Mouse (Mus musculus) neural tube, embryonic 11.5 days (tissue): ENCODE measurements around the gene Rbck1. TPM values are rescaled to one million over a fixed set of nuclear protein-coding genes. Genes with fewer than 3 reads are reported as not detected.

Experiments used
- ATAC-seq: fragments of 200-750 bp; cut with Nextera tagmentation; 2 replicates; pipeline ENCODE4 v1.8.0; 2017; ENCODE audit warnings: moderate number of reproducible peaks, mild to moderate bottlenecking, moderate TSS enrichment, moderate library complexity; ENCODE audit not compliant: insufficient read depth, low FRiP score, low TSS enrichment
- DNase-seq: peaks from one replicate; pipeline ENCODE4 v3.0.0-alpha.2; 2015; ENCODE audit warnings: low spot score
- H3K27ac ChIP-seq: fragments of 300-500 bp; sonication (generic); 2 replicates; pipeline ENCODE4 v1.5.1; 2014; ENCODE audit warnings: low read depth, mild to moderate bottlenecking, low read length
- H3K27me3 ChIP-seq: fragments of 300-500 bp; sonication (generic); 2 replicates; pipeline ENCODE4 v1.6.1; 2014; ENCODE audit warnings: mild to moderate bottlenecking, low read length, mixed read lengths; ENCODE audit not compliant: control insufficient read depth, insufficient read depth
- H3K36me3 ChIP-seq: fragments of 300-500 bp; sonication (generic); 2 replicates; pipeline ENCODE4 v1.6.1; 2014; ENCODE audit warnings: mild to moderate bottlenecking, low read length, moderate library complexity, mixed read lengths; ENCODE audit not compliant: control insufficient read depth, insufficient read depth
- H3K4me1 ChIP-seq: fragments of 300-500 bp; sonication (generic); 2 replicates; pipeline ENCODE4 v1.6.1; 2014; ENCODE audit warnings: low read length, mixed read lengths; ENCODE audit not compliant: control insufficient read depth, insufficient read depth
- H3K4me2 ChIP-seq: fragments of 300-500 bp; sonication (generic); 2 replicates; pipeline ENCODE4 v1.6.1; 2014; ENCODE audit warnings: low read depth, mild to moderate bottlenecking, moderate library complexity
- H3K4me3 ChIP-seq: fragments of 300-500 bp; sonication (generic); 2 replicates; pipeline ENCODE4 v1.5.1; 2014; ENCODE audit warnings: low read depth, low read length
- H3K9ac ChIP-seq: fragments of 300-500 bp; sonication (generic); 2 replicates; pipeline ENCODE4 v1.6.1; 2014; ENCODE audit warnings: mild to moderate bottlenecking, low read length
- H3K9me3 ChIP-seq: fragments of 300-500 bp; sonication (generic); 2 replicates; pipeline ENCODE4 v1.6.1; 2016; ENCODE audit warnings: low read length; ENCODE audit not compliant: control insufficient read depth
- WGBS: fragments of 180-500 bp; shearing (Covaris S2); extraction: QIAGEN DNeasy Blood & Tissue Kit; methylation state at CpG from one replicate; pipeline ENCODE4 v1.1.7; 2014; 5-methylcytosine and 5-hydroxymethylcytosine counted together
- polyA plus RNA-seq: library from polyadenylated mRNA; unstranded; fragments of >200 nt; fragmentation: Nextera tagmentation; extraction: Ambion mirVana; gene quantifications from 2 replicates; pipeline ENCODE4 v1.2.1, GENCODE M21; 2014

Gene Rbck1
- polyA plus RNA-seq, 1 experiment from 2014 or later, result 77.8 TPM

- 87% methylated on average over 11 of the region's 11 CpGs for WGBS
- no peak overlapping the region for H3K4me3 ChIP-seq
Measured at GRCm38 (mm10) chr2:152337591-152338212, 5.2 kb upstream of the Rbck1 start.

GRCm38 (mm10) chr2:152336856-152337255, 4.4 kb upstream of the Rbck1 start:
- Histone ChIP-seq H3K4me1 (no peaks in the 10 kb centered on the region), H3K36me3 (no peaks in the 10 kb centered on the region), H3K9me3 (no peaks in the 10 kb centered on the region), H3K27ac (no peak overlapping the region), H3K27me3 (no peaks in the 10 kb centered on the region), H3K4me2 (no peak overlapping the region), H3K9ac (no peak overlapping the region), H3K4me3 (no peak overlapping the region)
- DNase-seq, result no peak
- ATAC-seq, result no peak
- WGBS, result 85% methylated on average over 1 of the region's 1 CpGs

More at GRCm38 (mm10) chr2:152337591-152338212, 5.2 kb upstream of the Rbck1 start:
- Histone ChIP-seq H3K36me3 (no peaks in the 10 kb centered on the region), H3K4me1 (no peaks in the 10 kb centered on the region), H3K9ac (no peak overlapping the region), H3K4me2 (no peak overlapping the region), H3K27me3 (no peaks in the 10 kb centered on the region), H3K27ac (no peak overlapping the region), H3K9me3 (no peaks in the 10 kb centered on the region)
- ATAC-seq (no peak), DNase-seq (no peak)

- H3K4me3 ChIP-seq, result no peak overlapping the region
- no peak overlapping the region for H3K4me2 ChIP-seq
- no peaks in the 10 kb centered on the region for H3K27me3 ChIP-seq
- 52% methylated on average over 9 of the region's 11 CpGs for WGBS
- H3K27ac ChIP-seq, result no peak overlapping the region
- H3K9me3 ChIP-seq, result no peaks in the 10 kb centered on the region
- no peaks in the 10 kb centered on the region for H3K36me3 ChIP-seq
- H3K4me1 ChIP-seq, result peaks cover 8% of the 10 kb centered on the region
- ATAC-seq (no peak), DNase-seq (no peak)
- H3K9ac ChIP-seq, result no peak overlapping the region
Measured at GRCm38 (mm10) chr2:152335289-152335820, 2.9 kb upstream of the Rbck1 start.

GRCm38 (mm10) chr2:152333345-152334006, 1.0 kb upstream of the Rbck1 start:
- peaks cover 3% of the 10 kb centered on the region; the same call in 1 of the 2 replicates for H3K36me3 ChIP-seq
- WGBS, result 73% methylated on average over 4 of the region's 4 CpGs
- H3K27me3 ChIP-seq, result no peaks in the 10 kb centered on the region
- H3K4me2 ChIP-seq, result no peak overlapping the region
- ATAC-seq (no peak), DNase-seq (no peak)
- no peak overlapping the region for H3K9ac ChIP-seq
- H3K4me1 ChIP-seq, result peaks cover 8% of the 10 kb centered on the region
- H3K27ac ChIP-seq, result no peak overlapping the region
- no peak overlapping the region for H3K4me3 ChIP-seq
- H3K9me3 ChIP-seq, result no peaks in the 10 kb centered on the region

GRCm38 (mm10) chr2:152330858-152331423, 1.5 kb downstream of the Rbck1 start:
- H3K27me3 ChIP-seq, result no peaks in the 10 kb centered on the region
- WGBS, result 66% methylated on average over 7 of the region's 7 CpGs
- H3K36me3 ChIP-seq, result peaks cover 6% of the 10 kb centered on the region
- no peak overlapping the region for H3K27ac ChIP-seq
- DNase-seq (no peak), ATAC-seq (no peak)
- H3K4me3 ChIP-seq, result peak overlapping the region; percentile 83; the same call in 1 of the 2 replicates
- H3K4me2 ChIP-seq, result peak overlapping the region; percentile 90
- no peak overlapping the region for H3K9ac ChIP-seq
- no peaks in the 10 kb centered on the region for H3K9me3 ChIP-seq
- H3K4me1 ChIP-seq, result peaks cover 8% of the 10 kb centered on the region

- H3K27me3 ChIP-seq, result no peaks in the 10 kb centered on the region
- H3K4me1 ChIP-seq, result peaks cover 8% of the 10 kb centered on the region
- peaks cover 16% of the 10 kb centered on the region for H3K36me3 ChIP-seq
- H3K4me3 ChIP-seq, result no peak overlapping the region
- ATAC-seq (no peak), DNase-seq (no peak)
- 82% methylated on average over 5 of the region's 5 CpGs for WGBS
- no peaks in the 10 kb centered on the region for H3K9me3 ChIP-seq
- H3K4me2 ChIP-seq, result no peak overlapping the region
- no peak overlapping the region for H3K9ac ChIP-seq
- no peak overlapping the region for H3K27ac ChIP-seq
Measured at GRCm38 (mm10) chr2:152327980-152328379, 4.5 kb downstream of the Rbck1 start.

GRCm38 (mm10) chr2:152326654-152327053, 5.8 kb downstream of the Rbck1 start:
- ATAC-seq (no peak), DNase-seq (no peak)
- H3K4me1 ChIP-seq, result peaks cover 6% of the 10 kb centered on the region
- peaks cover 18% of the 10 kb centered on the region for H3K36me3 ChIP-seq
- H3K4me3 ChIP-seq, result no peak overlapping the region
- WGBS, result 89% methylated on average over 8 of the region's 8 CpGs
- no peak overlapping the region for H3K9ac ChIP-seq
- H3K27me3 ChIP-seq, result no peaks in the 10 kb centered on the region
- H3K27ac ChIP-seq, result no peak overlapping the region
- no peaks in the 10 kb centered on the region for H3K9me3 ChIP-seq
- H3K4me2 ChIP-seq, result no peak overlapping the region

- H3K36me3 ChIP-seq, result peaks cover 18% of the 10 kb centered on the region
- no peaks in the 10 kb centered on the region for H3K27me3 ChIP-seq
- WGBS, result 93% methylated on average over 13 of the region's 13 CpGs
- ATAC-seq (no peak), DNase-seq (no peak)
- H3K4me2 ChIP-seq, result no peak overlapping the region
- H3K4me3 ChIP-seq, result no peak overlapping the region
- H3K4me1 ChIP-seq, result 0 out of 2 replicates have a peak, but pooled peaks cover 2% of the 10 kb centered on the region
- H3K9ac ChIP-seq, result no peak overlapping the region
- no peaks in the 10 kb centered on the region for H3K9me3 ChIP-seq
- no peak overlapping the region for H3K27ac ChIP-seq
Measured at GRCm38 (mm10) chr2:152326157-152326556, 6.3 kb downstream of the Rbck1 start.
